Mouse (Mus musculus): ENCODE measurements around the gene Tspan15.

- TF ChIP-seq POLR2A (IDR thresholded peaks at IDR 0.05; ENCODE audit: low read depth, low read length), result no peak
- no peak for TF ChIP-seq CTCF (IDR thresholded peaks at IDR 0.05; ENCODE audit: borderline replicate concordance, insufficient read depth, low read length)
Measured at GRCm38 (mm10) chr10:62216595-62216994, 14.5 kb downstream of the Tspan15 start.

Measured in embryonic fibroblast, embryonic 13.5 days (primary cell).